Mouse (Mus musculus) right cerebral cortex, postnatal 14 days (tissue): Measurements from ENCODE around the gene Aqr.
"Not testable (repeated sequence)": the region's sequence is repeated elsewhere in the genome, so short reads cannot be mapped to it uniquely, and the experiment has no call there.

Experiments
- DNase-seq: peaks from one replicate; pipeline ENCODE4 v3.0.0; 2022

The Aqr gene

GRCm38 (mm10) chr2:114186924-114187323, at the start of gene Aqr:
TSS of gene Aqr (minus strand) at chr2:114187024.
- not testable (repeated sequence) for DNase-seq

GRCm38 (mm10) chr2:114236566-114236965, 49.7 kb upstream of the Aqr start:
- no peak for DNase-seq

GRCm38 (mm10) chr2:114235584-114235983, 48.8 kb upstream of the Aqr start:
- DNase-seq, result no peak

- no peak for DNase-seq
These were observed 44.4 kb upstream of the Aqr start for GRCm38 (mm10) chr2:114231248-114231647.

- no peak for DNase-seq
These were observed 41.8 kb upstream of the Aqr start for GRCm38 (mm10) chr2:114228672-114229071.

GRCm38 (mm10) chr2:114205036-114205435, 18.2 kb upstream of the Aqr start:
- no peak for DNase-seq

- no peak for DNase-seq
These were observed 14.8 kb upstream of the Aqr start for GRCm38 (mm10) chr2:114201574-114201973.

- peak; percentile 76 for DNase-seq
These were observed 14.2 kb upstream of the Aqr start, which contains the start of gene Zfp770 for GRCm38 (mm10) chr2:114200932-114201559. TSS of gene Zfp770 (minus strand) at chr2:114201469.

GRCm38 (mm10) chr2:114196421-114196820, 9.6 kb upstream of the Aqr start:
- DNase-seq, result peak; percentile 8

GRCm38 (mm10) chr2:114177802-114178733, 8.8 kb downstream of the Aqr start:
- DNase-seq, result no peak

GRCm38 (mm10) chr2:114174651-114175484, 12.0 kb downstream of the Aqr start:
- DNase-seq, result peak; percentile 80

- DNase-seq, result no peak
These were observed 13.6 kb downstream of the Aqr start for GRCm38 (mm10) chr2:114173248-114173647.

GRCm38 (mm10) chr2:114167837-114168236, 19.0 kb downstream of the Aqr start:
- DNase-seq, result no peak

- no peak for DNase-seq
These were observed 24.8 kb downstream of the Aqr start for GRCm38 (mm10) chr2:114161978-114162377.

- no peak for DNase-seq
These were observed 29.5 kb downstream of the Aqr start for GRCm38 (mm10) chr2:114157345-114157744.

- no peak for DNase-seq
These were observed 30.2 kb downstream of the Aqr start for GRCm38 (mm10) chr2:114156639-114157038.

- DNase-seq, result no peak
These were observed 33.6 kb downstream of the Aqr start for GRCm38 (mm10) chr2:114153247-114153646.

GRCm38 (mm10) chr2:114146864-114147458, 39.9 kb downstream of the Aqr start:
- no peak for DNase-seq

GRCm38 (mm10) chr2:114145315-114145801, 41.5 kb downstream of the Aqr start:
- peak; percentile 43 for DNase-seq

- DNase-seq, result no peak
These were observed 41.9 kb downstream of the Aqr start for GRCm38 (mm10) chr2:114144915-114145314.

GRCm38 (mm10) chr2:114143842-114144241, 43.0 kb downstream of the Aqr start:
- no peak for DNase-seq

- no peak for DNase-seq
These were observed 50.1 kb downstream of the Aqr start for GRCm38 (mm10) chr2:114136755-114137154.
